Mouse (Mus musculus) stomach, embryonic 14.5 days (tissue): ENCODE results near the gene Slc22a18. TPM values are rescaled to one million over a fixed set of nuclear protein-coding genes. Genes with fewer than 3 reads are reported as not detected.
A peak's percentile ranks its signal among the peaks of the same experiment; 100 is the strongest.

ENCODE experiments used
- ATAC-seq: fragments of 200-750 bp; cut with Nextera tagmentation; 2 replicates; pipeline ENCODE4 v1.8.0; 2017; ENCODE audit warnings: low read depth, moderate TSS enrichment; ENCODE audit not compliant: insufficient number of reproducible peaks, insufficient read depth, low FRiP score
- H3K27ac ChIP-seq: fragments of 300-500 bp; sonication (generic); 2 replicates; pipeline ENCODE4 v1.5.1; 2014; ENCODE audit warnings: mild to moderate bottlenecking, low read length, moderate library complexity, mixed read lengths
- H3K27me3 ChIP-seq: fragments of 300-500 bp; sonication (generic); 2 replicates; pipeline ENCODE4 v1.6.1; 2014; ENCODE audit warnings: low read length, control low read depth, mixed read lengths; ENCODE audit not compliant: control insufficient read depth, insufficient read depth
- H3K36me3 ChIP-seq: fragments of 300-500 bp; sonication (generic); 2 replicates; pipeline ENCODE4 v1.6.1; 2014; ENCODE audit warnings: mild to moderate bottlenecking, control low read depth, low read length, moderate library complexity, mixed read lengths; ENCODE audit not compliant: control insufficient read depth, insufficient read depth
- H3K4me1 ChIP-seq: fragments of 300-500 bp; sonication (generic); 2 replicates; pipeline ENCODE4 v1.6.1; 2014; ENCODE audit warnings: low read length, control low read depth, mixed read lengths; ENCODE audit not compliant: control insufficient read depth, insufficient read depth
- H3K4me2 ChIP-seq: fragments of 300-500 bp; sonication (generic); replicated peaks from 2 replicates; pipeline ENCODE4 v1.6.1; 2014; ENCODE audit warnings: low read depth, low read length, control low read depth
- H3K4me3 ChIP-seq: fragments of 300-500 bp; sonication (generic); 2 replicates; pipeline ENCODE4 v1.5.1; 2014; ENCODE audit warnings: low read depth, low read length, control low read depth
- H3K9ac ChIP-seq: fragments of 300-500 bp; sonication (generic); replicated peaks from 2 replicates; pipeline ENCODE4 v1.6.1; 2014; ENCODE audit warnings: low read depth, mild to moderate bottlenecking, control low read depth, low read length, moderate library complexity, mixed read lengths
- H3K9me3 ChIP-seq: fragments of 300-500 bp; sonication (generic); 2 replicates; pipeline ENCODE4 v1.6.1; 2016; ENCODE audit warnings: low read depth, low read length, control low read depth; ENCODE audit not compliant: control insufficient read depth
- WGBS: fragments of 180-500 bp; shearing (Covaris S2); extraction: QIAGEN DNeasy Blood & Tissue Kit; methylation state at CpG from one replicate; pipeline ENCODE4 v1.1.7; 2014; 5-methylcytosine and 5-hydroxymethylcytosine counted together
- polyA plus RNA-seq: library from polyadenylated mRNA; unstranded; fragments of >200 nt; fragmentation: Nextera tagmentation; extraction: Ambion mirVana; gene quantifications from 2 replicates; pipeline ENCODE4 v1.2.1, GENCODE M21; 2014

Slc22a18 gene
- polyA plus RNA-seq, 1 experiment from 2014 or later = 9.8 TPM

GRCm38 (mm10) chr7:143544368-143544767, 70.8 kb downstream of the Slc22a18 start:
- WGBS = 87% methylated on average over 2 of the region's 2 CpGs
- H3K4me3 ChIP-seq = no peak overlapping the region
- peaks cover 18% of the 10 kb centered on the region; the same call in 1 of the 2 replicates for H3K4me1 ChIP-seq
- no peak for ATAC-seq
- H3K36me3 ChIP-seq = peaks cover 13% of the 10 kb centered on the region
- H3K9ac ChIP-seq = no peak overlapping the region
- no peaks in the 10 kb centered on the region for H3K27me3 ChIP-seq
- no peak overlapping the region for H3K4me2 ChIP-seq
- no peaks in the 10 kb centered on the region for H3K9me3 ChIP-seq
- no peak overlapping the region for H3K27ac ChIP-seq

GRCm38 (mm10) chr7:143546554-143546953, 73.0 kb downstream of the Slc22a18 start:
- Histone ChIP-seq H3K27me3 (no peaks in the 10 kb centered on the region), H3K4me3 (no peak overlapping the region), H3K9me3 (no peaks in the 10 kb centered on the region), H3K9ac (no peak overlapping the region), H3K36me3 (peaks cover 5% of the 10 kb centered on the region; the same call in 1 of the 2 replicates), H3K4me1 (peaks cover 18% of the 10 kb centered on the region; the same call in 1 of the 2 replicates), H3K4me2 (0 out of 2 replicates have a peak overlapping the region, but pooled peaks have one; percentile 20), H3K27ac (no peak overlapping the region)
- WGBS = 47% methylated on average over 2 of the region's 2 CpGs
- ATAC-seq = no peak

DNA sequence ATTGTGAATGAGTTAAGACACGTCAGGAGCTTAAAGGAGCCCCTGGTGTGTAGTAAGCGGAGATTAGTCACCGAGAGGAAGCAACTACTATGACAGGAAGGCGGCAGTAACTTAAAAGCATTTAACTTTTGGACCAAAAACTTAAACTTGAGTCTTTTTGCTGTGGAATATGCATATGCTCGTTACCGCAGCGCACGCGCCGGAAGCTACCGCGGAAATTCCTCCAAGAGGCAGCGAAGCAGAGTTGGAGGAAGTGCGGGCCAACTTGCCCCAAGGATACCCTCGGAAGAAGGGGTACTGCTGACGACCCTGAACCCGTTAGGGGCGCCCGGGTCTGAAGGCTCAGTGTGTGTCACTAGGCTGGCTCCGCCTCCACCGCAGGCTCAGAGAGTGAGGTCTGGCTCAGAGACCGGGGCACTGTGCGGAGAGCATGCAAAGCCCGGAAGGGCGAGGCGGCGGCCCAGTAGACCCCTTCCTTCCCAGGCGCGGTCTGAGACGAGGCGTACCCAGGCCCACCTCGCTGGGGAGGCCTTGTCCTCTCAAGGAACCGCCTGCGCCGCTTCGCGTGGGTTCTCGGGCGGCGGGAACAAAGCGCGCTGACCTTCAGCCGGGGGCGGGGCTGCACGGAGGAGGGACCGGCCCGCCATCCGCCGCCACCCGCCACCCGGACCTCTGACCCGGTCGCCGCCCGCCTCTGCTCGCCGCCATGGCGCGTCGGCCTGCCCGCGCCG, 74.9 kb downstream of the Slc22a18 start:
- Histone ChIP-seq H3K9me3 (no peaks in the 10 kb centered on the region), H3K9ac (peak overlapping the region; percentile 90), H3K27me3 (no peaks in the 10 kb centered on the region), H3K4me2 (peak overlapping the region; percentile 75), H3K4me1 (peaks cover 13% of the 10 kb centered on the region; the same call in 1 of the 2 replicates), H3K36me3 (0 out of 2 replicates have a peak, but pooled peaks cover 5% of the 10 kb centered on the region), H3K27ac (peak overlapping the region; percentile 91), H3K4me3 (peak overlapping the region; percentile 95)
- under 1% methylated on average over 39 of the region's 63 CpGs for WGBS
- peak; percentile 60 for ATAC-seq

Other genes with a start within 250 kb of the Slc22a18 start
- gene Cdkn1c, start 12.7 kb upstream of the Slc22a18 start, polyA plus RNA-seq = 824 and 970 TPM in 2 replicates
- gene Phlda2, start 29.4 kb downstream of the Slc22a18 start, polyA plus RNA-seq = 4.6 and 5.9 TPM in 2 replicates
- 109 and 120 TPM in 2 replicates for gene Nap1l4, start 75.4 kb downstream of the Slc22a18 start, polyA plus RNA-seq
- 51.1 and 58.1 TPM in 2 replicates for gene Cars, start 126.4 kb downstream of the Slc22a18 start, polyA plus RNA-seq
- 0.17 TPM in 1 of 2 replicates, not detected in the other for gene Tnfrsf26, start 155.0 kb downstream of the Slc22a18 start, polyA plus RNA-seq
- 12.4 and 13.7 TPM in 2 replicates for gene Tnfrsf22, start 175.9 kb downstream of the Slc22a18 start, polyA plus RNA-seq
- gene Tnfrsf23, start 212.1 kb downstream of the Slc22a18 start, polyA plus RNA-seq = 1.7 and 1.9 TPM in 2 replicates